In genomic region chr7:29853219-29853842, GRCm38 (mm10) we compare ENCODE assay signal across 8 mouse cellular contexts. TPM values are rescaled to one million over a fixed set of nuclear protein-coding genes. Genes with fewer than 3 reads are reported as not detected.
A peak's percentile ranks its signal among the peaks of the same experiment; 100 is the strongest.
DNase-seq lines count a peak whose midpoint lies in the region; ATAC-seq and TF ChIP-seq lines count a peak whose summit lies in the region.

Gene Zfp940 (minus strand): TSS chr7:29853669.

- peaks cover 9% of the 10 kb centered on the region for H3K36me3 ChIP-seq in ES-Bruce4 (ENCODE audit: control insufficient read depth, insufficient read depth, low read length, poor library complexity, severe bottlenecking)
- peaks cover 25% of the 10 kb centered on the region for H3K36me3 ChIP-seq in forebrain, embryonic 13.5 days (ENCODE audit: poor library complexity, severe bottlenecking)
- H3K36me3 ChIP-seq in liver, postnatal 0 days (replicated peaks; ENCODE audit: insufficient read depth, low read length): no peaks in the 10 kb centered on the region
- peaks cover 24% of the 10 kb centered on the region for H3K36me3 ChIP-seq in neural tube, embryonic 15.5 days

- TF ChIP-seq POLR2A in ES-Bruce4 (IDR thresholded peaks at IDR 0.05; ENCODE audit: insufficient read depth, low read length): peak; percentile 10

- TF ChIP-seq CTCF in ES-Bruce4 (IDR thresholded peaks at IDR 0.05; ENCODE audit: low read depth, low read length): no peak
- TF ChIP-seq CTCF in liver, postnatal 0 days (IDR thresholded peaks at IDR 0.05; ENCODE audit: low read depth): no peak

- H3K27me3 ChIP-seq in ES-Bruce4 (ENCODE audit: control insufficient read depth, insufficient read depth, low read length, poor library complexity, severe bottlenecking): no peaks in the 10 kb centered on the region
- H3K27me3 ChIP-seq in forebrain, embryonic 13.5 days: no peaks in the 10 kb centered on the region
- no peaks in the 10 kb centered on the region for H3K27me3 ChIP-seq in liver, postnatal 0 days (ENCODE audit: insufficient read depth, low read length)
- no peaks in the 10 kb centered on the region for H3K27me3 ChIP-seq in neural tube, embryonic 15.5 days (replicated peaks)

- no peak for TF ChIP-seq EP300 in ES-Bruce4 (IDR thresholded peaks at IDR 0.05; ENCODE audit: insufficient read depth, low read depth, low read length)
- no peak for TF ChIP-seq EP300 in liver, postnatal 0 days (IDR thresholded peaks at IDR 0.05; ENCODE audit: low read depth)

- under 1% methylated on average over 21 of the region's 21 CpGs for WGBS in forebrain, embryonic 13.5 days
- WGBS in large intestine, adult 2 months: 1% methylated on average over 21 of the region's 21 CpGs
- WGBS in liver, postnatal 0 days (ENCODE audit: insufficient replicate concordance): under 1% methylated on average over 21 of the region's 21 CpGs
- WGBS in neural tube, embryonic 15.5 days: 2% methylated on average over 21 of the region's 21 CpGs

- no peak within 1 kb of the TSS for H3K27ac ChIP-seq in ES-Bruce4 (ENCODE audit: insufficient read depth, low read length)
- no peak within 1 kb of the TSS for H3K27ac ChIP-seq in forebrain, embryonic 13.5 days
- no peak within 1 kb of the TSS for H3K27ac ChIP-seq in liver, postnatal 0 days (ENCODE audit: low read depth)
- H3K27ac ChIP-seq in neural tube, embryonic 15.5 days (replicated peaks): peak within 1 kb of the TSS; percentile 71

- peak within 1 kb of the TSS; percentile 83 for H3K4me3 ChIP-seq in ES-Bruce4 (ENCODE audit: low read depth, low read length)
- H3K4me3 ChIP-seq in forebrain, embryonic 13.5 days: peak within 1 kb of the TSS; percentile 59
- peak within 1 kb of the TSS; percentile 64 for H3K4me3 ChIP-seq in liver, postnatal 0 days (ENCODE audit: low read depth, low read length)
- peak within 1 kb of the TSS; percentile 57 for H3K4me3 ChIP-seq in neural tube, embryonic 15.5 days (replicated peaks)

- no peaks in the 10 kb centered on the region for H3K4me1 ChIP-seq in ES-Bruce4 (ENCODE audit: control insufficient read depth, insufficient read depth, low read length)
- H3K4me1 ChIP-seq in forebrain, embryonic 13.5 days: peaks cover 5% of the 10 kb centered on the region
- H3K4me1 ChIP-seq in liver, postnatal 0 days (ENCODE audit: insufficient read depth): peaks cover 7% of the 10 kb centered on the region
- peaks cover 12% of the 10 kb centered on the region for H3K4me1 ChIP-seq in neural tube, embryonic 15.5 days

- intact Hi-C loops in heart, postnatal 10 days (cut with DNase I): loop anchor here (5.0 kb wide), 1 partner anchor 86 kb away; the partner anchor contains the start of gene Zfp84

- 0 out of 2 replicates have a peak, but pooled peaks cover 3% of the 10 kb centered on the region for H3K9me3 ChIP-seq in ES-Bruce4 (replicated peaks; ENCODE audit: control insufficient read depth, insufficient read depth, low read length, poor library complexity, severe bottlenecking)
- 0 out of 2 replicates have a peak, but pooled peaks cover under 1% of the 10 kb centered on the region for H3K9me3 ChIP-seq in forebrain, embryonic 13.5 days (replicated peaks)
- H3K9me3 ChIP-seq in liver, postnatal 0 days (ENCODE audit: low read length): no peaks in the 10 kb centered on the region
- H3K9me3 ChIP-seq in neural tube, embryonic 15.5 days (replicated peaks): no peaks in the 10 kb centered on the region

- peak; percentile 87 to 89 for DNase-seq in heart, postnatal 10 days
- DNase-seq in large intestine, adult 2 months (ENCODE audit: low read depth, low spot score): peak; percentile 64
- peak; percentile 80 for DNase-seq in liver, postnatal 0 days
- peak; percentile 81 for DNase-seq in testis, postnatal 14 days (ENCODE audit: low spot score)

- ATAC-seq in cerebellum, adult (ENCODE audit: insufficient number of reproducible peaks, low FRiP score, low TSS enrichment): peak; percentile 95
- ATAC-seq in forebrain, embryonic 13.5 days: peak; percentile 96
- peak; percentile 93 for ATAC-seq in liver, postnatal 0 days
- peak; percentile 97 for ATAC-seq in neural tube, embryonic 15.5 days (ENCODE audit: low FRiP score)

- H3K4me2 ChIP-seq in forebrain, embryonic 13.5 days: peak within 1 kb of the TSS; percentile 68
- H3K4me2 ChIP-seq in liver, postnatal 0 days (ENCODE audit: low read depth, low read length): peak within 1 kb of the TSS; percentile 93
- peak within 1 kb of the TSS; percentile 78 for H3K4me2 ChIP-seq in neural tube, embryonic 15.5 days

- H3K9ac ChIP-seq in ES-Bruce4 (ENCODE audit: low read depth, poor library complexity, severe bottlenecking): peak within 1 kb of the TSS; percentile 40
- peak within 1 kb of the TSS; percentile 74 for H3K9ac ChIP-seq in forebrain, embryonic 13.5 days
- H3K9ac ChIP-seq in liver, postnatal 0 days (replicated peaks): peak within 1 kb of the TSS; percentile 59
- H3K9ac ChIP-seq in neural tube, embryonic 15.5 days (replicated peaks): peak within 1 kb of the TSS; percentile 65

RNA-seq across cellular contexts. Expression of gene Zfp940, which starts in this region (rescaled TPM):
- polyA plus RNA-seq in ES-Bruce4 (2011; ENCODE audit: insufficient read depth, insufficient read length, low read depth, missing spikeins): 10.2 and 13.9 TPM in 2 replicates
- 11.7 and 13.7 TPM in 2 replicates for polyA plus RNA-seq in forebrain, embryonic 13.5 days (2015; fragmentation: Nextera tagmentation; extraction: Ambion mirVana)
- under 1 TPM; 0.37 to 0.48 TPM for total RNA-seq in heart, postnatal 10 days (2021)
- polyA plus RNA-seq in large intestine, adult 2 months (2012; rRNA removed): 0.16 and 0.43 TPM in 2 replicates
- 0.39 and 0.42 TPM in 2 replicates for polyA plus RNA-seq in liver, postnatal 0 days (2015; fragmentation: Nextera tagmentation; extraction: Ambion mirVana)
- 10.6 and 12.3 TPM in 2 replicates for polyA plus RNA-seq in neural tube, embryonic 15.5 days (2015; fragmentation: Nextera tagmentation; extraction: Ambion mirVana)

Comparison
In these comparisons a context has a peak if more than half of its experiments do, and no peak if none do; other contexts are left out.
1. Peak in DNase-seq in heart, postnatal 10 days; RNA of the gene not detected or under 1 TPM.
2. Peak in DNase-seq in large intestine, adult 2 months; RNA of the gene not detected or under 1 TPM.
3. Peak in DNase-seq, ATAC-seq, H3K4me3 ChIP-seq, H3K9ac ChIP-seq and H3K4me2 ChIP-seq in liver, postnatal 0 days; RNA of the gene not detected or under 1 TPM.